Mouse (Mus musculus) E14TG2a.4 (cell line): ENCODE measurements around the gene 1700012P22Rik.

Source experiments
- CTCF ChIP-seq: conservative IDR thresholded peaks from 2 replicates; pipeline ENCODE4 v1.5.1; 2014; ENCODE audit warnings: low read length
- NANOG ChIP-seq: IDR thresholded peaks from 2 replicates; pipeline ENCODE4 v1.6.1; 2014; ENCODE audit warnings: borderline replicate concordance, low read length, mixed read lengths
- POU5F1 ChIP-seq: IDR thresholded peaks from 2 replicates; pipeline ENCODE4 v1.6.1; 2014; ENCODE audit warnings: low read length, borderline replicate concordance

GRCm38 (mm10) chr4:144396316-144396715, 42.3 kb downstream of the 1700012P22Rik start:
- TF ChIP-seq CTCF (no peak), POU5F1 (no peak), NANOG (no peak)
